Mouse (Mus musculus) embryonic facial prominence, embryonic 10.5 days (tissue): ENCODE results near the gene Ddx56. TPM values are rescaled to one million over a fixed set of nuclear protein-coding genes. Genes with fewer than 3 reads are reported as not detected.
A peak's percentile ranks its signal among the peaks of the same experiment; 100 is the strongest.

Experiments used
- DNase-seq: peaks from one replicate; pipeline ENCODE4 v3.0.0-alpha.2; 2017; ENCODE audit warnings: low spot score
- H3K27ac ChIP-seq: fragments of 300-500 bp; sonication (generic); replicated peaks from 2 replicates; pipeline ENCODE4 v1.5.1; 2016; ENCODE audit warnings: mild to moderate bottlenecking
- H3K27me3 ChIP-seq: fragments of 300-500 bp; sonication (generic); replicated peaks from 2 replicates; pipeline ENCODE4 v1.6.1; 2016; ENCODE audit warnings: low read depth, mild to moderate bottlenecking; ENCODE audit not compliant: poor library complexity, severe bottlenecking
- H3K36me3 ChIP-seq: fragments of 300-500 bp; sonication (generic); replicated peaks from 2 replicates; pipeline ENCODE4 v1.6.1; 2016; ENCODE audit warnings: mild to moderate bottlenecking, moderate library complexity
- H3K4me1 ChIP-seq: fragments of 300-500 bp; sonication (generic); 2 replicates; pipeline ENCODE4 v1.6.1; 2016
- H3K4me3 ChIP-seq: fragments of 300-500 bp; sonication (generic); 2 replicates; pipeline ENCODE4 v1.5.1; 2016; ENCODE audit warnings: mild to moderate bottlenecking, moderate library complexity
- H3K9me3 ChIP-seq: fragments of 300-500 bp; sonication (generic); 2 replicates; pipeline ENCODE4 v1.6.1; 2016; ENCODE audit warnings: mild to moderate bottlenecking
- WGBS: fragments of 180-500 bp; shearing (Covaris S2); methylation state at CpG from one replicate; pipeline ENCODE4 v1.1.7; 2016; 5-methylcytosine and 5-hydroxymethylcytosine counted together
- polyA plus RNA-seq: library from polyadenylated mRNA; unstranded; fragments of >200 nt; fragmentation: Nextera tagmentation; extraction: Ambion mirVana; gene quantifications from 2 replicates; pipeline ENCODE4 v1.2.1, GENCODE M21; 2016

The Ddx56 gene
- polyA plus RNA-seq, result 128 and 143 TPM in 2 replicates

DNA sequence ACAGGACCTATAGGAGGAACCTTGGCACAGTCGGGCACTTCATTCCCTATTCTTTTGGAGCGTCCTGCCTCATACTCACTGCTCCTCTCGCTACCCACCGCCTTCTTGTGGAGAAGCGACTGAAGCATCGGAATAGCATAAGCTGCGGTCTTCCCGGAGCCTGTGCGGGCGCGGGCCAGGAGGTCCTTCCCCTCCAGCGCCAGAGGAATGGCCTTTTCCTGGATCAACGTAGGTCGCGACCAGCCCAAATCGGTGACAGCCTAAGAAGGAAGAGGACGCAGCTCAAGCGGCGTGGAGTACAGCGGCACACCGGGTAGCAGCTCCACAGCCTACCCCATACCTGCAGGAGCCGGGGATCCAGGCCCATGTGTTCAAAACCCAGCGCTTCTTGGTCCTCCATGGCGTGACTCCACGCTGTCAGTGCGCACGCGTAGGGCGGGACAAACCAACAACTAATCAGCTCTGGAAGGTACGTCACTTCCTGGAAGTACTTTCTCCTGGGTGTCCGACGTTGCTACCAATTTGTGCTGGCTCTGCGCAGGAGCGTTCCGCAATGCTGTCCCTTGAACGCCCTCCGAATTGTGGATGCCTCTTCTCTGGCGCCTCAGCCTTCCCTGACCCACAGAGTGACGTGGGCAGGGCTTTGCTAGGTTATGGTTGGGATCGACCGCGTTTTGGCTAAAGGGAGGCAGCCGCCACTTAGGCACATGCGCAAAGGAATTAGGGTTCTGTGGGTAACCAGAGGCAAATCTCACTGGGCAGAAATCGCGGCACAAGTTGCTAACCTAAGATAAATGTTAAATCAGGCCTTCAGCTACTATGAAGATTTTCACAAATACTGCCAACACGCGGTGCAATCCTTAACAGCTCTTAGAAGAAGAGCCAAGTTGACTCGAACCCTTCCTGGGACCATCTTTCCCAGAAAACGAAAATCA lies at the start of gene Ddx56:
TSS of gene Ddx56 (minus strand) at position 453 of the 935 bp plus-strand sequence.
- Histone ChIP-seq H3K4me1 (peaks cover 15% of the 10 kb centered on the region), H3K36me3 (peaks cover 77% of the 10 kb centered on the region), H3K4me3 (peak within 1 kb of the TSS; percentile 98), H3K9me3 (no peaks in the 10 kb centered on the region), H3K27me3 (no peaks in the 10 kb centered on the region), H3K27ac (peak within 1 kb of the TSS; percentile 84)
- WGBS, result 2% methylated on average over 50 of the region's 50 CpGs
- DNase-seq, result peak; percentile 91

DNA sequence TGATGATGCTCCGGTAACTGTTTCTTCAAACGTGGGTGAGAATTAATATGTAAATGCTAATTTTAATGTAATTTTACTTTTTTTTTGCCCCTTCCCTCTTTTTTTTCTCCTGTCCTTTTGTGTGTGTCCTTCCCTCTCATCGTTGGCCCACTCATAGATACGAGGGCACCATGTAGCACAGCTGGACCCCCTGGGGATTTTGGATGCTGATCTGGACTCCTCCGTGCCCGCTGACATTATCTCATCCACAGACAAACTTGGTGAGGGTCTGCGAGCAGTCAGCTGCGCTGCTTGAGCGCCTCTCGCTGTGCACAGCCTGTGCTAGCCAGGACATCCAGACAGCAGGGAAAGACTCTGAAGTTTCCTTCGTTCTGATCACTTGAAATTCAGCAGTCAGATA lies 49.2 kb upstream of the Ddx56 start:
- no peak for DNase-seq
- Histone ChIP-seq H3K27me3 (no peaks in the 10 kb centered on the region), H3K9me3 (no peaks in the 10 kb centered on the region), H3K4me1 (no peaks in the 10 kb centered on the region), H3K4me3 (no peak overlapping the region), H3K36me3 (peaks cover 91% of the 10 kb centered on the region), H3K27ac (no peak overlapping the region)
- 90% methylated on average over 11 of the region's 11 CpGs for WGBS

DNA sequence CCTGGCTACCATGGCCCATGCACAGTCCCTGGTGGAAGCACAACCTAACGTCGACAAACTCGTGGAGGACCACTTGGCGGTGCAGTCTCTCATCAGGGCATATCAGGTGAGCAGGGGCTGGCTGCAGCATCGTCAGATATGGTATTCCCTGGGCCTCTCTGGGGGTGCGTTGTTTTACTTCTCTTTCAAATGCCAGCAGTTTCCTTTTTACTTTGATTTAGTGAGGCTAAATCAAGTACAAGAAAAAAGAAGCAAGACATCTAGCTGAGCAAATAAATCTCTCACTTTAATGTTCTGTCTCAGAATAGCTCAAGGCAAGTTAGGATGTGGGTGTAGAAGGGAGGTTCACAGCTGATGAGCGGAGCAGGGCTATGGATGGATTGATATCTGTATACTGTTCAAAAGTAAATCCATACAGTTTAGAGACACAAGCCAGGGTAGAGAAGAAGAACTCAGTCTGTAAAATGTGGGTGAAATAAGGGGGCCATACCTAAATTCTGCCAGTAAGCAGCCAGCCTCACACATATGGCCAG lies 46.4 kb upstream of the Ddx56 start:
- WGBS, result 90% methylated on average over 7 of the region's 7 CpGs
- Histone ChIP-seq H3K4me3 (no peak overlapping the region), H3K4me1 (no peaks in the 10 kb centered on the region), H3K27me3 (no peaks in the 10 kb centered on the region), H3K9me3 (no peaks in the 10 kb centered on the region), H3K36me3 (peaks cover 94% of the 10 kb centered on the region), H3K27ac (no peak overlapping the region)
- no peak for DNase-seq

DNA sequence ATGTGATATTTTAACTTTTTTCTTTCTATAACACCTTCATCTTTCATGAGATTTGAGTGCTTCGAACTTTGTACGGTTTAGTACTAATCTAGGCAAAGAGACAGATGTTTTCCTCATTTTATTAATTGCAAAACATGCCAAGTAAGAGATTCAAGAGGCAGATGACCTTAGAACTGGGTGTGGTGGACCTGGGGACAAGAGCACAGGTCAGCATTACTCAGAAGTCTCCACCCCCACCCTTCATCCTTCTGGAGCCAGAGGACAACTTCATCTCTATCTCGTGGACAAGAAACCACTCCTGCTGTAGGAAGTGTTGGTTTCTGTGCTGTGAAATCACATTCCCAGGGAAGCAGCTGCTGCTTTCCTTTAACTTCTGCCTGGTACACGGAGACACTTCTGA lies 40.6 kb upstream of the Ddx56 start:
- H3K9me3 ChIP-seq, result no peaks in the 10 kb centered on the region
- H3K27ac ChIP-seq, result no peak overlapping the region
- H3K36me3 ChIP-seq, result peaks cover 92% of the 10 kb centered on the region
- H3K4me1 ChIP-seq, result no peaks in the 10 kb centered on the region
- no peaks in the 10 kb centered on the region for H3K27me3 ChIP-seq
- no peak for DNase-seq
- H3K4me3 ChIP-seq, result no peak overlapping the region
- WGBS, result 91% methylated on average over 4 of the region's 4 CpGs

DNA sequence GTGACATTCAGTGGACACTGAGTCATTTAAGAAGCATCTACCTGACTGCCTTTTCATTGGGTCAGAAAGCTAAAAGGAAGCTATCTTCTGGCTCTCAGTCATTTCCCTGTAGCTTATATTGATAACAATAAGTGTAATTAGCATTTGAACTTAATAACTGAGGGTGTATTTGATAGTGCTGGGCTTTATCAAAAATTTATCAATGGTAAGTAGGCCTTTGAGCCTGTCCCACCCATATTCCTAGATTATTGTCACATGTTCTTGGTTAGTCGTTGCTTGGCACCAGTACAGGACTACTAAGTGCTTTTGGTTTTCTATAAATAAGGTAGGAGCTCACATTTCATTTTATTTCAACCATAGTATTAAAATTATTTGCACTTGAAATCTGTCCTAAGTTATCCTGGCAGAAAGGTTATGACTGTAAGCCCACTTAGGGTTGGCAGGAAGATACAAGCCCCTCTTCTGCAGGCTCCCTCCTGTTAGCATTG lies 38.4 kb upstream of the Ddx56 start:
- no peaks in the 10 kb centered on the region for H3K27me3 ChIP-seq
- H3K27ac ChIP-seq, result no peak overlapping the region
- H3K4me3 ChIP-seq, result no peak overlapping the region
- peaks cover 93% of the 10 kb centered on the region for H3K36me3 ChIP-seq
- WGBS, result 91% methylated on average over 1 of the region's 1 CpGs
- DNase-seq, result no peak
- no peaks in the 10 kb centered on the region for H3K9me3 ChIP-seq
- H3K4me1 ChIP-seq, result no peaks in the 10 kb centered on the region

DNA sequence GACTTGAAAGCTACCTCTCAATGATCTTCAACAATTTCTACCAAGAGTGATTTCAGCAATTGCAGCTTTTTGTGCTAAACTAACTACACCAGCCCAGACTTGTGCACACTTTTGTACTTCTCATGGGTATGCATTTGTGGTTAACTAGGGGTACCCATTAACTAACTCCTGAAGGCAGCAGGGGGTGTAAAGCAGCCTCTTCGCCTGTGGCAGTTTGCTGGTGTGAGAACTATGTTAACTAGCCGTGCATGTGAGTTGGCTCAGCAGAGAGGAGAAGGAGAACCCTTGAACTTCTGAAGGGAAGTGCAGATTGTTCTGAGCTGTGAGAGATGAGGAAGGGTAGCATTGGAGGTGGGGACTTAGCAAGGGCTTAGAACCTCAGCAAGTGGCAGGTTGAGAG lies 35.2 kb upstream of the Ddx56 start:
- DNase-seq, result no peak
- H3K4me1 ChIP-seq, result no peaks in the 10 kb centered on the region
- H3K36me3 ChIP-seq, result peaks cover 93% of the 10 kb centered on the region
- no peak overlapping the region for H3K4me3 ChIP-seq
- 87% methylated on average over 2 of the region's 2 CpGs for WGBS
- H3K9me3 ChIP-seq, result no peaks in the 10 kb centered on the region
- no peaks in the 10 kb centered on the region for H3K27me3 ChIP-seq
- no peak overlapping the region for H3K27ac ChIP-seq

DNA sequence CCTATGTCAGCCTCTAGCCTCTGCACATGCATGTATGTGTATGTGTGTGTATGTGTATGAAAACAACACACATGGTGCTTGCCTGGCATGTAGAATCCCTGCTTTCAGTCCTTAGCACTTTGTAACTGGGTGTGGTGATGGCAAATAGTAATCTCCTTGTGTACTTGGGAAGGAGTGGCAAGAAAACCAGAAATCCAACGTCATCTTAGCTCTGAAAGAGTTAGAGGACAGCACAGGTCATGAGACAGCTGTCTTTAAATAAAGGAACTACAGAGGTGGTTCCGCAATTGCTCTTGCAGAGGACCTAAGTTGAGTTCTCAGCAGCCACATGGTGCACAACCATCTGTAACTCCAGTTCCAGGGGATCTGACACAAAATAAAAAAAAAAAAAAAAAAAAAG lies 31.9 kb upstream of the Ddx56 start:
- 82% methylated on average over 2 of the region's 2 CpGs for WGBS
- no peak for DNase-seq

DNA sequence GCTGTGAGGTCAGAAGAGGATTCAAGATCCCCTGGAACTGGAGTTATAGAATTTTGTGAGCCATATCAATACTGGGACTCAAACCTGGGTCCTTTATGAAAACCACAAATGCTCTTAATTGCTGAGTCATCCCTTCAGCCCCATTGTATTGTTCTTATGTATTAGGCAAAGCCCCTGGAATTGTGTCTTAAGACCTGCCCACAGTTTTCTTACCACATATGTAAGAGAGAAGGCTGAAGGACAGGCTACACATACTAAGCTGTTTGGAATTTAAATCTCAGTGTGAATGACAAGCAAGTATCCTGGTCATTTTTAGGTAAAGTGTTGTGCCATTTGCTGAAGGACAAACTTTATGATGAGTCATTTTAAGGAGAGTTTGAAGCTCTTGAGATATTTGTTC lies 28.5 kb upstream of the Ddx56 start:
- no peak overlapping the region for H3K27ac ChIP-seq
- peaks cover 46% of the 10 kb centered on the region for H3K36me3 ChIP-seq
- no peaks in the 10 kb centered on the region for H3K27me3 ChIP-seq
- no peaks in the 10 kb centered on the region for H3K9me3 ChIP-seq
- H3K4me1 ChIP-seq, result peaks cover 10% of the 10 kb centered on the region; the same call in 1 of the 2 replicates
- no peak for DNase-seq
- no peak overlapping the region for H3K4me3 ChIP-seq

More for the DNA sequence above, 31.9 kb upstream of the Ddx56 start:
- Histone ChIP-seq H3K9me3 (no peaks in the 10 kb centered on the region), H3K4me3 (no peak overlapping the region), H3K27me3 (no peaks in the 10 kb centered on the region), H3K4me1 (no peaks in the 10 kb centered on the region), H3K27ac (no peak overlapping the region), H3K36me3 (peaks cover 74% of the 10 kb centered on the region)

DNA sequence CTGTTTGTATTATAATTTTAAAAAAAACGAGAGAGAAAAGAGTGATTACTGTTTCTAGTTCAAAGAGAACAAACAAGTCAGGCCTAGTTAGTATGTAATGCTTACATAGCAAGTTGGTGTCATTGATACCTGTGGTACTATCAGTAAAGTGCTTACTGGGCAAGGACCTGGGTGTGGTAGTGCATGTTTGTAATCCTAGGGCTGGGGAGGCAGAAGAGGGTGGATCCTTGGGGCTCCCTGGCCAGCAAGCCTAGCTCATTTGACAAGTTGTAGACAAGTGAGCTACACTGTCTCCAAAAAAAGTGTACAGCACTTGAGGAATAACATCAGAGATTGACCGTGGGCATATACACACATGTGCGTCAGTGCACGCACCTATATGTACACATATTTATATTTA lies 27.1 kb upstream of the Ddx56 start:
- peaks cover 31% of the 10 kb centered on the region for H3K36me3 ChIP-seq
- H3K9me3 ChIP-seq, result no peaks in the 10 kb centered on the region
- H3K4me3 ChIP-seq, result no peak overlapping the region
- H3K27ac ChIP-seq, result no peak overlapping the region
- 92% methylated on average over 4 of the region's 4 CpGs for WGBS
- no peak for DNase-seq
- H3K27me3 ChIP-seq, result peaks cover 10% of the 10 kb centered on the region; the same call in 1 of the 2 replicates
- H3K4me1 ChIP-seq, result peaks cover 14% of the 10 kb centered on the region

DNA sequence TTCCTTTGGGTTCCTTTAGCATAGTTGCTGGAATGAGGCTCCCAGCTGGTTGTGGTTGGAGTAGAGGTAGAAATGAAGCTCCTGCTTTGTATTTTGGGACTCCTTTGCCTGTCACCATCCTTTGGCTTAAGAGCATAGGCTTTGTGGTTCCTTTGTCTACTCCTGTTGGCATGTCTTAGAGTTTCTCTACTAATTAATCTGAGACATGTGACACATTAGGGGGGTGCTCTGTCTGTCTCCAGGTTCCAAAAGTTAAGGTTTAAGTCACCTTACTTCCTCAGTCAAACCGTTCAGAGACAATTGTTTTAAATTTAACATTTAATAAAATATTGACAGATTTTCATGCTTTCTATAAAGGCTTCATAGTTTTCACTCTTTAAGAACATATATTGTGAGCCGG lies 26.0 kb upstream of the Ddx56 start:
- peaks cover 21% of the 10 kb centered on the region for H3K36me3 ChIP-seq
- H3K9me3 ChIP-seq, result no peaks in the 10 kb centered on the region
- H3K27me3 ChIP-seq, result peaks cover 10% of the 10 kb centered on the region; the same call in 1 of the 2 replicates
- H3K4me3 ChIP-seq, result no peak overlapping the region
- H3K27ac ChIP-seq, result no peak overlapping the region
- 96% methylated on average over 2 of the region's 2 CpGs for WGBS
- DNase-seq, result no peak
- H3K4me1 ChIP-seq, result peaks cover 14% of the 10 kb centered on the region

DNA sequence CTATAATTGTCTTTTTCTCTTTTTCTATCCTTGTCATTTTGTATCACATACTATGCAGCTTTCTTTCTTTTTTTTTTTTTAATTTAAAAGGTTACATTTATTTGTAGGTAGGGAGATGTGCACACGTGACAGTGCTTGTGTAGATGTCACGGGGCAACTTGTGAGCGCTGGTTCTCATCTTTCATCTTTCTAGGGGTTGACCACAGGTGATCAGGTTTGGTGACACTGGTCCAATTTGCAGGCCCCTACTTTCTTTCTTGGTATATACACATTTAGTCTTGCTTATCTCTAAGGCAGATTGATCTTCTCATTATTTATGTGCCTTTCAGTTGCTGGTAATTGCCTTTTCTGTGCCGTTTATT lies 25.4 kb upstream of the Ddx56 start:
- Histone ChIP-seq H3K4me3 (peak overlapping the region; percentile 86), H3K27ac (no peak overlapping the region), H3K27me3 (peaks cover 10% of the 10 kb centered on the region; the same call in 1 of the 2 replicates), H3K36me3 (peaks cover 15% of the 10 kb centered on the region), H3K4me1 (peaks cover 14% of the 10 kb centered on the region), H3K9me3 (no peaks in the 10 kb centered on the region)
- whole genome bisulfite sequencing, result 94% methylated on average over 4 of the region's 4 CpGs
- no peak for DNase-seq

DNA sequence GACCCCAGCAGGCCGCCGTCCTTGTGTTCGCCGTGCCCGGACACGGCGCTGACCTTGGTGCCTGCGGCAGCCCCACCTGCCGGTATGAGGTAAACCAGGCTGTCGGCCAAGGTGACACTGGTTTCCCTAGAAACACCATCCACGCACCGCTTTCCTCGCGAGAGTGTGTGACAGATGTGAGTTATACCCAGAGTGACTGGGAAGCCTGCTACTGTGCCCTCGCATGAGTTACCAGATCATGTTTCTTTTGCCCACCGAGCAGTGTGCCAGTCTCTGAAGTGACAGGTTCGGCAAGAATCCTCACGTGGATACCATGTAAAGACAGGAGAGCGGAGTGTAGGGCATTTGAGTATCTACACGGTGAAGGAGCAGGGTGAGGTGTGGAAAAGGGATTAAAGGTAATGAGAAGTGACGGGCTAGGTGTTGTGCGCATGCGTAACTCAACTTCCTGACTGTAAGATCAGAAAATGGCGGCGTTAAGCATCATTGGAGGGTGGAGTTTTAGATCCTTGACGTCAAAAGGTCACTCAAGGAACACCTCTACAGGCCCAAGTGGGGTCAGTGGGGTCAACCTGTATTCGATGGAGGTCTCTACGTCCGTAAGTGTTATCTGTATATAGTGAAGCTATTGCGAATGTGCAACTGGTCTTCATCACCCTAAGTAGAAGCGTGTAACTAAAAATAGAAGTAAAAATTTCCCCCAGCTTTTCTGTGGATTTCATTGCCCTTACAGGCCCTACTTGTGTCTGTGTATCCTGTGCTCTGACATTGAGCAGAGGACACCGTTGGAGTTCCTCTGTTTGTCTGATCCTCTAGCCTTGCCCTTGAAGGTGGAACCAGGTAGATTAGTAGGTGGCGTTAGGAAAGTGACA lies 24.8 kb upstream of the Ddx56 start:
- H3K4me1 ChIP-seq, result peaks cover 14% of the 10 kb centered on the region
- peak overlapping the region; percentile 86 for H3K4me3 ChIP-seq
- WGBS, result 18% methylated on average over 33 of the region's 33 CpGs
- H3K9me3 ChIP-seq, result no peaks in the 10 kb centered on the region
- DNase-seq, result peak; percentile 62
- peaks cover 10% of the 10 kb centered on the region; the same call in 1 of the 2 replicates for H3K27me3 ChIP-seq
- H3K36me3 ChIP-seq, result peaks cover 8% of the 10 kb centered on the region
- H3K27ac ChIP-seq, result peak overlapping the region; percentile 93
